17 mouse cellular contexts compared by ENCODE assay signal in the genomic region with DNA sequence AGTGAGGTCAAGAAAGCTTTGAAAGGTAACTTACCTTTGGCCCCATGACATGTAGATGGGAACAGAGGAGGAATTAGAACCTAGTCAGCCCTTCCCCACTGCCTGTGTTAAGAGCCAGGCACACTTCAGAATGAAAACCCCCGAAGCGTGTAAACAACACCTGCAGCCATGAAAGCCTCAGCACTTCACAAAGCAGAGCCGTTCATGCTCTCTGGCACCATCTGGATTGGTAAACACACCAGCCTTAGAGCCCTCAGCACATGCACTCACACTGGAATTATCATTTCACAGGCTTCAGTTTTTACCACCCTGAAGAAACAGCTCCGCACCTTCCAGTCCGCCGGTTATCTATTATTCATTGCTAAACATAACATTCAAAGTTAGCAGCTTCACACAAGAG.
A peak's percentile ranks its signal among the peaks of the same experiment; 100 is the strongest.
DNase-seq lines count a peak whose midpoint lies in the region; ATAC-seq and TF ChIP-seq lines count a peak whose summit lies in the region.
"Had no signal": no experiment of that assay in that cellular context is flagged by ENCODE, and none has a peak within 500 bp of the region (broad histone marks: within the 10 kb centered on the region; RNA-seq: fewer than 3 reads in every experiment).

No protein-coding gene starts in this region.

- no peak overlapping the region for H3K9ac ChIP-seq in hindbrain, embryonic 15.5 days
- H3K9ac ChIP-seq in forebrain, embryonic 16.5 days (replicated peaks; ENCODE audit: low read depth, low read length) = no peak overlapping the region
- H3K9ac ChIP-seq in stomach, postnatal 0 days (ENCODE audit: low read length) = no peak overlapping the region
- H3K9ac ChIP-seq: embryonic facial prominence, embryonic 15.5 days; heart, embryonic 12.5 days had no signal

- no peaks in the 10 kb centered on the region for H3K36me3 ChIP-seq in hindbrain, embryonic 15.5 days
- H3K36me3 ChIP-seq in hindbrain, embryonic 10.5 days = no peaks in the 10 kb centered on the region
- no peaks in the 10 kb centered on the region for H3K36me3 ChIP-seq in forebrain, embryonic 16.5 days (ENCODE audit: control insufficient read depth, insufficient read depth)
- H3K36me3 ChIP-seq in stomach, postnatal 0 days (ENCODE audit: control insufficient read depth, insufficient read depth, low read length) = no peaks in the 10 kb centered on the region
- H3K36me3 ChIP-seq: embryonic facial prominence, embryonic 15.5 days; heart, embryonic 12.5 days; limb, embryonic 10.5 days had no signal

- H3K9me3 ChIP-seq in hindbrain, embryonic 15.5 days = no peaks in the 10 kb centered on the region
- H3K9me3 ChIP-seq in hindbrain, embryonic 10.5 days = no peaks in the 10 kb centered on the region
- H3K9me3 ChIP-seq in forebrain, embryonic 16.5 days (ENCODE audit: control insufficient read depth, low read length) = no peaks in the 10 kb centered on the region
- H3K9me3 ChIP-seq in stomach, postnatal 0 days (ENCODE audit: control insufficient read depth, low read length) = no peaks in the 10 kb centered on the region
- H3K9me3 ChIP-seq: heart, embryonic 12.5 days; limb, embryonic 10.5 days; megakaryocyte, embryonic 14.5 days had no signal

- 0 out of 2 replicates have a peak, but pooled peaks cover 2% of the 10 kb centered on the region for H3K4me1 ChIP-seq in hindbrain, embryonic 15.5 days (replicated peaks)
- peaks cover 3% of the 10 kb centered on the region; the same call in 1 of the 2 replicates for H3K4me1 ChIP-seq in hindbrain, embryonic 10.5 days (replicated peaks)
- peaks cover 7% of the 10 kb centered on the region for H3K4me1 ChIP-seq in forebrain, embryonic 16.5 days (replicated peaks; ENCODE audit: control insufficient read depth, insufficient read depth, low read length)
- no peaks in the 10 kb centered on the region for H3K4me1 ChIP-seq in stomach, postnatal 0 days (replicated peaks; ENCODE audit: control insufficient read depth, insufficient read depth)
- H3K4me1 ChIP-seq: embryonic facial prominence, embryonic 15.5 days; limb, embryonic 10.5 days; megakaryocyte, embryonic 14.5 days had no signal

- TF ChIP-seq EP300 in stomach, postnatal 0 days (optimal IDR thresholded peaks at IDR 0.05) = no peak

- no peaks in the 10 kb centered on the region for H3K27me3 ChIP-seq in hindbrain, embryonic 15.5 days
- H3K27me3 ChIP-seq in hindbrain, embryonic 10.5 days (ENCODE audit: insufficient read depth, poor library complexity, severe bottlenecking) = no peaks in the 10 kb centered on the region
- H3K27me3 ChIP-seq in forebrain, embryonic 16.5 days (replicated peaks; ENCODE audit: control insufficient read depth, insufficient read depth, low read length) = no peaks in the 10 kb centered on the region
- H3K27me3 ChIP-seq in stomach, postnatal 0 days (ENCODE audit: control insufficient read depth, insufficient read depth, low read length) = no peaks in the 10 kb centered on the region
- H3K27me3 ChIP-seq: embryonic facial prominence, embryonic 15.5 days; heart, embryonic 12.5 days had no signal

- ATAC-seq in hindbrain, embryonic 15.5 days (ENCODE audit: low FRiP score, low read depth) = peak; percentile 63; the same call in 1 of the 2 replicates
- peak; percentile 93 for ATAC-seq in forebrain, embryonic 16.5 days
- ATAC-seq in stomach, postnatal 0 days (ENCODE audit: low FRiP score, low TSS enrichment) = no peak
- ATAC-seq: inflammation-experienced regulatory T-cells, adult 6 months; Patski had no signal

- no peak overlapping the region for H3K4me2 ChIP-seq in hindbrain, embryonic 15.5 days
- no peak overlapping the region for H3K4me2 ChIP-seq in forebrain, embryonic 16.5 days (ENCODE audit: low read length)
- H3K4me2 ChIP-seq in stomach, postnatal 0 days (replicated peaks; ENCODE audit: low read depth) = no peak overlapping the region
- H3K4me2 ChIP-seq: embryonic facial prominence, embryonic 15.5 days; heart, embryonic 12.5 days had no signal

- 0 out of 2 replicates have a peak, but pooled peaks have one; percentile 8 for TF ChIP-seq CTCF in stomach, postnatal 0 days (IDR thresholded peaks at IDR 0.05; ENCODE audit: low read depth)

- WGBS in hindbrain, embryonic 15.5 days = 68% methylated on average over 6 of the region's 6 CpGs
- 78% methylated on average over 6 of the region's 6 CpGs for WGBS in hindbrain, embryonic 10.5 days
- WGBS in forebrain, embryonic 16.5 days = 32% methylated on average over 6 of the region's 6 CpGs
- WGBS in stomach, postnatal 0 days = 42% methylated on average over 6 of the region's 6 CpGs

- H3K4me3 ChIP-seq in hindbrain, embryonic 15.5 days = no peak overlapping the region
- H3K4me3 ChIP-seq in hindbrain, embryonic 10.5 days = no peak overlapping the region
- no peak overlapping the region for H3K4me3 ChIP-seq in forebrain, embryonic 16.5 days (replicated peaks; ENCODE audit: low read length)
- no peak overlapping the region for H3K4me3 ChIP-seq in stomach, postnatal 0 days (ENCODE audit: low read depth, low read length)
- H3K4me3 ChIP-seq: embryonic facial prominence, embryonic 15.5 days; heart, embryonic 12.5 days; limb, embryonic 10.5 days; megakaryocyte, embryonic 14.5 days had no signal

- H3K27ac ChIP-seq in hindbrain, embryonic 15.5 days (replicated peaks) = no peak overlapping the region
- no peak overlapping the region for H3K27ac ChIP-seq in hindbrain, embryonic 10.5 days
- peak overlapping the region; percentile 5; the same call in 1 of the 2 replicates for H3K27ac ChIP-seq in forebrain, embryonic 16.5 days (ENCODE audit: low read length)
- no peak overlapping the region for H3K27ac ChIP-seq in stomach, postnatal 0 days (replicated peaks)
- H3K27ac ChIP-seq: embryonic facial prominence, embryonic 15.5 days; limb, embryonic 10.5 days had no signal

- DNase-seq in hindbrain, embryonic 10.5 days (ENCODE audit: low spot score) = no peak
- peak; percentile 28 to 31 for DNase-seq in B cell, adult 2 months
- DNase-seq in stomach, postnatal 0 days (ENCODE audit: low spot score) = peak; percentile 16
- DNase-seq in lung, adult 18-20 months = no peak
- no peak for DNase-seq in MN1 (ENCODE audit: low spot score)
- DNase-seq in embryo, embryonic 11 days = no peak
- DNase-seq: adrenal gland, adult 2 months; cerebellum, adult 18-20 months; lung, adult 2 months had no signal

Comparison
In these comparisons a context has a peak if more than half of its experiments do, and no peak if none do; other contexts are left out.
1. DNase-seq: peak in B cell, adult 2 months (2 of 2) and stomach, postnatal 0 days (single experiment); none in hindbrain, embryonic 10.5 days (single experiment), lung, adult 18-20 months (0 of 2), MN1 (single experiment) and embryo, embryonic 11 days (single experiment).